Mouse (Mus musculus) intestine, embryonic 15.5 days (tissue): Measurements from ENCODE around the gene Ppil2. TPM values are rescaled to one million over a fixed set of nuclear protein-coding genes. Genes with fewer than 3 reads are reported as not detected.

Source experiments
- ATAC-seq: fragments of 200-750 bp; cut with Nextera tagmentation; 2 replicates; pipeline ENCODE4 v1.8.0; 2017; ENCODE audit warnings: moderate TSS enrichment, moderate library complexity
- H3K27ac ChIP-seq: fragments of 300-500 bp; sonication (generic); 2 replicates; pipeline ENCODE4 v1.5.1; 2015; ENCODE audit warnings: mild to moderate bottlenecking, inconsistent platforms
- H3K27me3 ChIP-seq: fragments of 300-500 bp; sonication (generic); replicated peaks from 2 replicates; pipeline ENCODE4 v1.6.1; 2015; ENCODE audit warnings: inconsistent platforms
- H3K36me3 ChIP-seq: fragments of 300-500 bp; sonication (generic); 2 replicates; pipeline ENCODE4 v1.6.1; 2015; ENCODE audit warnings: inconsistent platforms
- H3K4me1 ChIP-seq: fragments of 300-500 bp; sonication (generic); replicated peaks from 2 replicates; pipeline ENCODE4 v1.6.1; 2015; ENCODE audit warnings: inconsistent platforms
- H3K4me2 ChIP-seq: fragments of 300-500 bp; sonication (generic); replicated peaks from 2 replicates; pipeline ENCODE4 v1.6.1; 2015; ENCODE audit warnings: mild to moderate bottlenecking, inconsistent platforms
- H3K4me3 ChIP-seq: fragments of 300-500 bp; sonication (generic); replicated peaks from 2 replicates; pipeline ENCODE4 v1.5.1; 2015; ENCODE audit warnings: inconsistent platforms
- H3K9ac ChIP-seq: fragments of 300-500 bp; sonication (generic); 2 replicates; pipeline ENCODE4 v1.6.1; 2015; ENCODE audit warnings: inconsistent platforms
- H3K9me3 ChIP-seq: fragments of 300-500 bp; sonication (generic); 2 replicates; pipeline ENCODE4 v1.6.1; 2016; ENCODE audit warnings: inconsistent platforms
- WGBS: fragments of 180-500 bp; shearing (Covaris S2); methylation state at CpG from one replicate; pipeline ENCODE4 v1.1.7; 2015; 5-methylcytosine and 5-hydroxymethylcytosine counted together
- polyA plus RNA-seq: library from polyadenylated mRNA; unstranded; fragments of >200 nt; fragmentation: Nextera tagmentation; extraction: Ambion mirVana; gene quantifications from 2 replicates; pipeline ENCODE4 v1.2.1, GENCODE M21; 2015

Gene Ppil2
- polyA plus RNA-seq = 121 and 129 TPM in 2 replicates

DNA sequence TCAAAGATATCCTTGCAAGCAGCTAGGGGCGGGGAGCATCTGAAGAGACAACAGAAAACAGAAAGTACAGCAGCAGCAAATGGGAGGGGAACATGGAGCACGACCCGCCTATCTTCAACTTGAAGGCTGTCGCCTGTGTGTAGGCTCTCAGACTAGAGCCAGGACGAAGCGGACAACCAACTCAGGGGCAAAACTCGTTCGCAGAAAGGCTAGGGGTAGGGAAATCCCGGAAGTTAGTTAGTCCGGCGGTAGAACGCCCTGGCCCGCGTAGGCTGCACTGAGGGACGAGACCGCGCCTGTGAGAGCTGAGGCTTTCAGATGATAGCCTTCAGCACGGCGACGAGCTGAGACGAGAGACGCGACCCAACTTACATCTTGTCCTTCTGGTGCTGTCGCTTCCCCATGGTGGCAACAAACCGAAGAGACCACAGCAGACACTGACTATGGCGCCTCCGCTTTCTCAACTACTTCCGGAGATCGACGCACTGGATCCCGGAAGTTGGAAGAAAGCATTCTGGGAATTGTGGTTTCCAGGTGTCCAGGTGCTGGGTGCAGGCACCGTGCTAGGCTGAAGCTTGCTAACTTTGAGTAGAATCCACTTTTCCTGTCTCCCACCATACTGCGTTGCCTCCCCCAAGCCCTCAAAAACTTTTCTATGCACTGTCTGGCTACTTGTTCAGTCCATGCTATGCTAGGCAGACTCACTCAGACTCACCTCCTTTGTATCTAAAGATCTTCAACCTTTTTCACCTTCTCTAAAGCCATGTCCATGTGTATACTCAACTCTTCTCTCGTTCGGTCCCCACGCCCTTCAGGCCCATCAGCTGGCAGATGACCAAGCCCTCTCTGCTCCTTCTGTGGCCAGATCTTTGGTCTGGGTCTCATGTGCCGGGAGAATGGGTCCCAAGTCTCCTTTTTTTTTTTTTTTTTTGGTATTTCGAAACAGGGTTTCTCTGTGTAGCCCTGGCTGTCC, at the start of gene Ppil2:
Gene Ppil2 (minus strand): TSS at position 487 of the 973 bp plus-strand sequence.
- 8% methylated on average over 38 of the region's 38 CpGs for WGBS
- peak; percentile 94 for ATAC-seq
- Histone ChIP-seq H3K9me3 (no peaks in the 10 kb centered on the region), H3K27ac (peak within 1 kb of the TSS; percentile 61; the same call in 1 of the 2 replicates), H3K4me1 (peaks cover 7% of the 10 kb centered on the region), H3K4me2 (peak within 1 kb of the TSS; percentile 71), H3K27me3 (no peaks in the 10 kb centered on the region), H3K9ac (peak within 1 kb of the TSS; percentile 69), H3K36me3 (peaks cover 15% of the 10 kb centered on the region), H3K4me3 (peak within 1 kb of the TSS; percentile 74)

DNA sequence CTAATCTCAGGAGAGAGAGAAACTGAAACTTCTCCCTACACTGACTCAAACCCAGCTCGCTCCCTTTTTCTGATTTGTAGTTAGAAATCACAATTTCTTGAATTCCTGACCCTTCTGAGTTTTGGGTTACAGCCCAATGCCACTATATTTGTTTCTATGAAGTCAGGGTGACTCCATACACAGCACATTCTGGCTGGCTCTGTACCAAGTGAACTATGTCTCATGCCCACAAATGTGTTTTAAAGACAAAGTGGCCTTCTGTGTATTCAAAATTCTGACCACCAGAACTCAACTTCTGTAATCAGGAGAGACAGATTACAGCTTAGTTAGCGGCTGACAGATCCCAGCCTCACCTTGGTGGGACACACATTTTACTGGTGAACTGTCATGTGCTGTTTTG, 43.3 kb upstream of the Ppil2 start:
- no peaks in the 10 kb centered on the region for H3K9me3 ChIP-seq
- H3K4me2 ChIP-seq = no peak overlapping the region
- no peak overlapping the region for H3K4me3 ChIP-seq
- peaks cover 18% of the 10 kb centered on the region for H3K36me3 ChIP-seq
- ATAC-seq = no peak
- no peaks in the 10 kb centered on the region for H3K27me3 ChIP-seq
- H3K27ac ChIP-seq = no peak overlapping the region
- no peak overlapping the region for H3K9ac ChIP-seq
- no peaks in the 10 kb centered on the region for H3K4me1 ChIP-seq
- WGBS = 88% methylated on average over 2 of the region's 2 CpGs

DNA sequence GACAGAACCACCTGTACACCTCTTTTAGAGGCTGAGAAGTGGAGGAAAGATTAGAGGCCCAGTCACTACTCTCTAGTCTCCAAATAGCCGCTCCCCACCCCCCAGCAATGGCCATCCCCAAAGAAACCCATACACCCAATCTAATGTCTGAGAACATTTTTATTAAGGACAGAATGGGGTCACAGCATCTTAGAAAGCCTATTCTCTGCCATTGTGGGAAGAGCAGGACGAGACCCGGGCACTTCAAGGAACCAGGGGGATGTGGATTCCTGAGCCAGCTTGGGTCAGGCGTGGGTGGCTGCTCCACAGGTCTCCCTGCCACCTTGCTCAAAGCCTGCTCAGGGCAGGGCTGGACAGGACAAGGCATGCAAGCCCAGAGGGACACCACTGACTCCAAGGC, 40.8 kb upstream of the Ppil2 start:
- Histone ChIP-seq H3K4me3 (no peak overlapping the region), H3K9ac (no peak overlapping the region), H3K36me3 (peaks cover 6% of the 10 kb centered on the region; the same call in 1 of the 2 replicates), H3K27me3 (no peaks in the 10 kb centered on the region), H3K9me3 (no peaks in the 10 kb centered on the region), H3K4me2 (no peak overlapping the region), H3K4me1 (peaks cover 15% of the 10 kb centered on the region), H3K27ac (0 out of 2 replicates have a peak overlapping the region, but pooled peaks have one; percentile 78)
- WGBS = 95% methylated on average over 4 of the region's 4 CpGs
- ATAC-seq = no peak

DNA sequence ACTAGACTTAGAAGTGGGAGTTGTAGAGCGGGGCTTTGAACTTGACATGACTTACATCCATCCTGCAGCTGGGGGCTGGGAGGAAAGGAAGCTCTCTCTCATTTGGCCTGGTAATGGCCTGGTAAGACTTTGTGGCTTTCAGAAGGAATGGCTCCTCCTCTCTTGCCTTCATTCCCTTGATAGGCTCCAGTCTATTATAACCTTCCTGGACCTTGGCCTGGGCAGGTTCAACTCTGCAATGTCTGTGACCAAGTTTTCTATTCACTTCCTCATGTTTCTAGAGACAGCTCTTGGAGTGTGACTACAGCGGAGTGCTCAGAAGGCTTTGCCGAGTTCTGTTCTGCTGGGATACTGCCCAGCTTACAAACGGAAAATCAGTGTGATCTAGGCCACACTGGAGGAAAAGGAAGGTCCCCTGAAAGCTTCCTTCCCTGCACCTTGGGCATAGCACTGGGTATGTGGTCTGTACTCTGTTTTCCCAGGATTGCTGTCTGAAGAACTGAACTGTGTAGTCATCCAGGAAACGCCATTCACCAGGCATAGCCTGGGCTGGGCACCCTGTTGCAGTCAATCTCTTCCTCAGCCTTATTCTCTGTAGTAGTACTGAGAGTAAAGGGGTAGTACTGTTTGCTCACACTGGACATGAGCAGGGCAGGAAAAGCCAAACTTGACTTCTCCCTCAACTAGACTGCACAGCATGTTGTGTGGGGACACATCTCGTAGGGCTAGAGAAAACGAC, 39.6 kb upstream of the Ppil2 start:
- ATAC-seq = peak; percentile 73
- Histone ChIP-seq H3K9me3 (no peaks in the 10 kb centered on the region), H3K4me2 (peak overlapping the region; percentile 10; the same call in 1 of the 2 replicates), H3K27ac (peak overlapping the region; percentile 78), H3K9ac (no peak overlapping the region), H3K4me3 (no peak overlapping the region), H3K4me1 (peaks cover 17% of the 10 kb centered on the region), H3K36me3 (peaks cover 6% of the 10 kb centered on the region; the same call in 1 of the 2 replicates), H3K27me3 (no peaks in the 10 kb centered on the region)
- 75% methylated on average over 7 of the region's 7 CpGs for WGBS

DNA sequence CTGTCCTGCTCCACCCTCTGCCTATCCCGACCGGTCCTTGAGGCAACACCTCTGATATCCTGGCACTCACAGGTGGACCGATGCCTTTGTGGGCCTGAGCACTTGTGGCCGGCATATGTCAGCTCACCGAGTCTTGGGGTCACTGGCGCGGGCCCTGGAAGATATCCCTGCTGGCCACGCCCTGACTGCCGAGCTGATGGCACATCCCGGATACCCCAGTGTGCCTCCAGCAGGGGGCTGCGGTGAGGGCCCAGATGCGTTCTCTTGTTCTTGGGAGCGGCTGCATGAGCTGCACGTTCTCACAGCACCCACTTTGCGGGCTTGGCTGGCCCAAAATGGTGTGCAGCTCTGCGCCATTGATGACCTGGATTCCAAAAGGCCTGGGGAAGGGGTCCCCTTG, 37.0 kb upstream of the Ppil2 start:
- ATAC-seq = peak; percentile 26
- no peaks in the 10 kb centered on the region for H3K9me3 ChIP-seq

DNA sequence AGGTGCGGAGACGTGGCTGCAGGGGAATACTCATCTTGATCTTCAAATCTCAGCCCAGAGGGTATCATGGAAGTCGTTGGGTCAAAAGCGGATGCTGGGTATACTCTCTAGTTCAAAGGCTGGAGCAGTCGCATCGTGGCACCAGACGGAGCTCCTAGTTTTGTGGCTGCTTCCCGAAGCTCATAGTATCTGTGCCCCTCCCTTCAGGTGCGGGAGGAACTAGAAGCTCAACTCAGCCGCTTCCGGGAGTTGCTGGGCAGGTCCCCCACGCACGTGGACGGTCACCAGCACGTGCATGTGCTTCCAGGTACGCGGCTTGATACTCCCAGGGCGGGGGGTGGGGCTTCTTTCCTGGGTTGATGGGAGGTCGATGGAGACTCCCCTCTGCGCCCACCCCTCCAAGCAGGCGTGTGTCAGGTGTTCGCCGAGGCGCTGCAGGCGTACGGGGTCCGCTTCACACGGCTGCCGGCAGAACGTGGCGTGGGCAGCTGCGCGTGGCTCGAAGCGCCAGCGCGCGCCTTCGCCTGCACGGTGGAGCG, 36.4 kb upstream of the Ppil2 start:
- H3K4me1 ChIP-seq = peaks cover 17% of the 10 kb centered on the region
- no peaks in the 10 kb centered on the region for H3K9me3 ChIP-seq
- ATAC-seq = peak; percentile 50
- H3K36me3 ChIP-seq = no peaks in the 10 kb centered on the region
- H3K4me3 ChIP-seq = peak overlapping the region; percentile 64
- peak overlapping the region; percentile 75 for H3K27ac ChIP-seq
- H3K4me2 ChIP-seq = peak overlapping the region; percentile 94
- no peaks in the 10 kb centered on the region for H3K27me3 ChIP-seq
- under 1% methylated on average over 41 of the region's 41 CpGs for WGBS
- peak overlapping the region; percentile 57 for H3K9ac ChIP-seq

More for the DNA sequence above, 37.0 kb upstream of the Ppil2 start:
- Histone ChIP-seq H3K27ac (peak overlapping the region; percentile 27; the same call in 1 of the 2 replicates), H3K36me3 (0 out of 2 replicates have a peak, but pooled peaks cover 2% of the 10 kb centered on the region), H3K4me2 (peak overlapping the region; percentile 94), H3K9ac (peak overlapping the region; percentile 57), H3K4me3 (peak overlapping the region; percentile 64), H3K4me1 (peaks cover 17% of the 10 kb centered on the region), H3K27me3 (no peaks in the 10 kb centered on the region)
- WGBS = 9% methylated on average over 16 of the region's 16 CpGs

DNA sequence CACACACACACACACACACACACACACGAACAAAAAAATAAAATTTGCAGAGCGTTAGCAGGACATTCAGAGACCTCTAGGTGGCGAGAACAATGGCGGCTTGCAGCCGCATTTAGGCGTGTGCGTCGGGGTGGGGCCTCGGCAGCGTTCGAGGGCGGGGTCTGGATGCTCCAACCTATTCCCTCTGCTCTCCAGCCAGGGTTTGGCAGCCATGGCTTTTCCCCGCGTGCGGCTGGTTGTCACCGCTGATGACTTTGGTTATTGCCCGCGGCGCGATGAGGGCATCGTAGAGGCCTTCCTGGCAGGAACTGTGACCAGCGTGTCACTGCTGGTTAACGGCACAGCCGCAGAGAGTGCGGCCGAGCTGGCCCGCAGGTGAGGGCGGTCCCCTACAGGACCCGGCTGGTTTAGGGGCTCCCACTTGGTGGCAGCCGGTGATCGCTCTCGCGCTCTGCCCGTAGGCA, 35.7 kb upstream of the Ppil2 start, which contains the start of gene Ccdc116:
Gene Ccdc116 (minus strand): TSS at position 458 of the 464 bp plus-strand sequence.
- peak; percentile 79 for ATAC-seq
- peak within 1 kb of the TSS; percentile 94 for H3K4me2 ChIP-seq
- under 1% methylated on average over 34 of the region's 34 CpGs for WGBS
- no peaks in the 10 kb centered on the region for H3K36me3 ChIP-seq
- H3K4me1 ChIP-seq = peaks cover 17% of the 10 kb centered on the region
- H3K4me3 ChIP-seq = peak within 1 kb of the TSS; percentile 64
- H3K9ac ChIP-seq = peak within 1 kb of the TSS; percentile 57
- H3K27ac ChIP-seq = peak within 1 kb of the TSS; percentile 75
- no peaks in the 10 kb centered on the region for H3K9me3 ChIP-seq
- H3K27me3 ChIP-seq = no peaks in the 10 kb centered on the region

DNA sequence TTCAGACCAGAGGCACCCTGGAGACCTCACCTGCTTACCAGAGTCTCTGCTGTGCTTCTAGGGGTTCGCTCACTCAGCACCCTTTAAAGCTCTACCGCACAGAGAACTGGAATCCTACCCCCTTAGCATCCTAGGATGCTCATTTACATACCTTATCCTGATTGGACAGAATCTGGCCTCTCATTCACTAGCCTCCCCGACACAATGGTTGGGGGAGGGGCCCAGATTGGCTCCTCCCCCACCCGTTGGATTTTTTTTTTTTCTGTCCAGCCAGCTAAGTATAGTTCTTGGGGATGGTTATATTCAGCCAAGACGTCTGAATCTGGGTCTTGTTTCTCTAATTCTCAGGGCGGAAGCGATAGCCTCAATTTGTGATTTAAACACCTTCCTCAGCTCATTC, 33.3 kb upstream of the Ppil2 start, which contains the start of gene Ydjc:
Gene Ydjc (plus strand): TSS at position 283 of the 400 bp plus-strand sequence.
- 26% methylated on average over 7 of the region's 7 CpGs for WGBS
- H3K9me3 ChIP-seq = no peaks in the 10 kb centered on the region
- no peak within 1 kb of the TSS for H3K9ac ChIP-seq
- H3K4me2 ChIP-seq = no peak within 1 kb of the TSS
- H3K27ac ChIP-seq = no peak within 1 kb of the TSS
- H3K27me3 ChIP-seq = no peaks in the 10 kb centered on the region
- no peaks in the 10 kb centered on the region for H3K36me3 ChIP-seq
- no peak for ATAC-seq
- H3K4me3 ChIP-seq = no peak within 1 kb of the TSS
- peaks cover 17% of the 10 kb centered on the region for H3K4me1 ChIP-seq

DNA sequence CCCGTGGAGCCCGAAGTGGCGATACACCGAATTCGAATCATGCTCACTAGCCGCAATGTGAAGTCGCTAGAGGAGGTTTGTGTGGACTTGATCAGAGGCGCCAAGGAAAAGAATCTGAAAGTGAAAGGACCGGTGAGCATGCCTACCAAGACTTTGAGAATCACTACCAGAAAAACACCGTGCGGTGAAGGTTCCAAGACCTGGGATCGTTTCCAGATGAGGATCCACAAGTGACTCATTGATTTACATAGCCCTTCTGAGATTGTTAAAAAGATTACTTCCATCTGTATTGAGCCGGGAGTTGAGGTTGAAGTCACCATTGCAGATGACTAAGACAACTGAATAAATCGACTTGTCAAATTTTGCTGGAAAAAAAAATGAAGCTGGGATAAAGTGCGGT, 26.3 kb upstream of the Ppil2 start:
- Histone ChIP-seq H3K4me2 (no peak overlapping the region), H3K4me3 (no peak overlapping the region), H3K27ac (no peak overlapping the region), H3K9ac (no peak overlapping the region), H3K36me3 (no peaks in the 10 kb centered on the region), H3K27me3 (no peaks in the 10 kb centered on the region), H3K9me3 (no peaks in the 10 kb centered on the region), H3K4me1 (0 out of 2 replicates have a peak, but pooled peaks cover 4% of the 10 kb centered on the region)
- no peak for ATAC-seq
- WGBS = 84% methylated on average over 15 of the region's 15 CpGs

DNA sequence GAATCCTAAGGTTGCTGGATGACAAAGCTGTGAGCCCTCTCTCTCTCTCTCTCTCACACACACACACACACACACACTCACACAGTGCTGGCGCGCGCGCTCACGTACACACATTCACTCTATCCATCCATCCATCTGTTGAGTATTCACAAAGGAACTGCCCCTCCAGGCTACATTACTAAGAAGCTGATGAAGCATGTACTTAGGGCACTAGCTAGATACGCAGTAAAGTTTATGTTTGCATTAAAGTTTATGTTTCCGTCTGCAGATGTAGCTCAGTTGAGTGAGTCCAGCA, 21.8 kb upstream of the Ppil2 start:
- H3K36me3 ChIP-seq = no peaks in the 10 kb centered on the region
- peak overlapping the region; percentile 79 for H3K4me3 ChIP-seq
- H3K27ac ChIP-seq = no peak overlapping the region
- no peaks in the 10 kb centered on the region for H3K27me3 ChIP-seq
- H3K9me3 ChIP-seq = no peaks in the 10 kb centered on the region
- peaks cover 9% of the 10 kb centered on the region for H3K4me1 ChIP-seq
- no peak for ATAC-seq
- WGBS = 18% methylated on average over 7 of the region's 7 CpGs
- peak overlapping the region; percentile 31; the same call in 1 of the 2 replicates for H3K9ac ChIP-seq
- peak overlapping the region; percentile 95 for H3K4me2 ChIP-seq

DNA sequence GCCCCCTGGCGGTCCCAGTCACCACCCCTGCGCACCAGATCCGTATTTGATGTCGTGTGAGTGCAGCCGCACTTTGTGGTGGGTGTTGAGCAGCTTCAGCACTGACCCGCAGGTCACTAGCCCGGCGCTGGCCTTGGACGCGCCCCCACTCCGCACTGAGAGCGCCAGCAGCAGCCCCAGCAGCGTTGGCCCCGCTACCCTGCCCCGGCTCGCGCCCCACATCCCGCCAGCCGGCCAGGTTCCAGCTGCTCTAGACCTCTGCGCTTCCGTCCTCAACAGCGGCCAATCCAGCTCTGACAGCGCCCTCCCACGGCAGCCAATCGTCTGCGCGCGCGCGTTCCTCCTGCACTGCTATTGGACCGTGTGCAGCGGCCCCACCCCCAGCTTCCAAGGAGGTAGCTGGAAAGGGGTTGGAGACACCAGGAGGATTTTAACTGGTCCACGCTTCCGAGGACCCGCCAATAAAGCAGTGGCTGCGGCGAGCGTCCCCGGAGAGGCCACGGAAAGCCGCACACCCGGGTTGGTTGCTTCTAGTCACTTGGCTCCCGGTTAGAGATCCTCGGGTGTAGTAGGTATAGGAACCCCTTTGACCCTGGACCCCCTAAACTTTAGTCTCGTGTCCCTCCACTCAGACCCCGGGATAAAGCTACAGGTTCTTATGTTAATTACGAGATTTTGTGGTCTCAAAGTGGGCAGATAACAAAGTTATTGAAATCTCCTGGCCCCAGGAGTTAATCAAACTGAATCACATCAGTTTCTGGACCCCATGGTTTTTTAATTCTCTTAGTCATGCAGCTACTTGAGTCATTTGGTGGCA, 21.2 kb upstream of the Ppil2 start, which contains the start of gene Sdf2l1:
Gene Sdf2l1 (minus strand): TSS at position 295 of the 817 bp plus-strand sequence.
- WGBS = under 1% methylated on average over 47 of the region's 47 CpGs
- peak within 1 kb of the TSS; percentile 79 for H3K4me3 ChIP-seq
- peak within 1 kb of the TSS; percentile 74 for H3K27ac ChIP-seq
- no peaks in the 10 kb centered on the region for H3K36me3 ChIP-seq
- peaks cover 9% of the 10 kb centered on the region for H3K4me1 ChIP-seq
- no peaks in the 10 kb centered on the region for H3K27me3 ChIP-seq
- peak within 1 kb of the TSS; percentile 81 for H3K9ac ChIP-seq
- H3K9me3 ChIP-seq = no peaks in the 10 kb centered on the region
- peak; percentile 99 for ATAC-seq
- peak within 1 kb of the TSS; percentile 95 for H3K4me2 ChIP-seq
